Mouse (Mus musculus) Muller cell, postnatal 12 days (primary cell): ENCODE measurements around the gene Uqcr11.

Source experiments
- DNase-seq: peaks from one replicate; pipeline ENCODE4 v3.0.0-alpha.2; 2015; ENCODE audit errors: inconsistent ontology term

The Uqcr11 gene

DNA sequence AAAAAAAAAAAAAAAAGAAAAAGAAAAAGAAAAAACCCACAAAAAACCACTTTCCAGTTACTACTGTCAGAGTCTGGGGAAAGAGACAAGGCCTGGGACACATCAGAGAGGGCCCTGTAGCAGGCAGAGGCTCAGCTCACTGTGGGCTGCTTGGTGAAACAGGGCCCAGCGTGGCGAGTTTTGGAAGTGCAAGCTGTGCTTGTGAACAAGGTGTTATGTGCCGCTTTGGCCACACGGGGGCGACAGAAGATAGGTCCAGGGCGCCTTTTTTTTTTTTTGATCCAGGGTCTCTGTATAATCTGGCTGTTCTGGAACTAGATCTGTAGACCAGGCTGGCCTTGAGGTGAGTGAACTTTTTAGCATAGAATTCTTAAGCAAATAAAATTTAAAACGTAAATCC is 30.5 kb downstream of the Uqcr11 start:
- DNase-seq: peak; percentile 75

DNA sequence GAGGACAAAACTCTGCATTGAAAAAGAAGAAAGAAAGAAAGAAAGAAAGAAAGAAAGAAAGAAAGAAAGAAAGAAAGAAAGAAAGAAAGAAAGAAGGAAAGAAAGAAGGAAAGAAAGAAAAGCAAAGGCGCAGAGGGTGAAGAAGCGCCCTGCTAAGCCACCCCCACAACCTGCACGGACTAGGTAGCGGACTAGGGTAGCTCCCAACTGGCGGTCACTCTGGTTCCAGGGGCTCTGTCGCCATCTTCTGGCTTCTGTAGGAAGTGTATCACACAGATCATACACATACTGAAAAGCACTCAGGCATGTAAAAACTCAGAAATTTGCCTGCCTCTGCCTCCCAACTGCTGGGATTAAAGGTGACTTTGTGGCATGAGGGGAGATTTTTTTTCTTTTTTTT is 32.6 kb downstream of the Uqcr11 start:
- no peak for DNase-seq

GRCm38 (mm10) chr10:80372706-80373105 is 33.9 kb downstream of the Uqcr11 start:
- no peak for DNase-seq

GRCm38 (mm10) chr10:80371983-80372382 is 34.6 kb downstream of the Uqcr11 start:
- no peak for DNase-seq

- peak; percentile 70 for DNase-seq
Observed at GRCm38 (mm10) chr10:80371411-80371966, 35.1 kb downstream of the Uqcr11 start.

- DNase-seq: no peak
Observed at GRCm38 (mm10) chr10:80369995-80370747, 36.5 kb downstream of the Uqcr11 start.

- no peak for DNase-seq
Observed at GRCm38 (mm10) chr10:80368392-80368791, 38.2 kb downstream of the Uqcr11 start.

GRCm38 (mm10) chr10:80367954-80368353 is 38.7 kb downstream of the Uqcr11 start:
- DNase-seq: no peak

GRCm38 (mm10) chr10:80365736-80366135 is 40.9 kb downstream of the Uqcr11 start:
- DNase-seq: no peak

GRCm38 (mm10) chr10:80363734-80364133 is 42.9 kb downstream of the Uqcr11 start:
- no peak for DNase-seq

DNA sequence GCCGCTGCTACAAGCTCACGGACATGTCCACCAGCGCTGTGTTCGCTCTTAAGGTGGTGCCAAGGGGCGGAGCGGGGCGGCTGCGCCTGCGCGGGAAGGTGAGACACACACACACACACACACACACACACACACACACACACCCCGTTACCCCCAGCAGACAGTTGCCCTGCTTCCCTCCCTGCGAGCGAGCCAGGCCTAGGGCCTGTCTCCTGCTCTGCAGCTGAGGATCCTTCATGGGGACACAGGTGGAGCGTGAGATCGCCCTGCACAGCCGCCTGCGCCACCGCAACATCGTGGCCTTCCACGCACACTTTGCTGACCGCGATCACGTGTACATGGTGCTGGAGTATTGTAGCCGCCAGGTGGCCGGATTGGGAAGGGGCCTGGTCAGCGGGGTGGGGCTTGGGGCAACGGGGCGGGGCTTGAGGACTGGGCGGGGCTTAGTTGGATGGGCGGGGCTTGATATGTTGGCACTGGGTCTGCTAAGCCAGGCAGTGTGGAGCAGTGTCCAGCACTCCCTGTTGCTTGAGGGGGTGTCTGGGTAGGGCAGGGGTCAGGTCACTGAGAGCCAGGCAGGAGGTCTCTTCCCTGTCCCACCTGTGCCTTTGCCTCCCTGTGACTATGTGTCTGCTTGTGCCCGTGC is 48.5 kb downstream of the Uqcr11 start:
- peak; percentile 28 for DNase-seq

DNA sequence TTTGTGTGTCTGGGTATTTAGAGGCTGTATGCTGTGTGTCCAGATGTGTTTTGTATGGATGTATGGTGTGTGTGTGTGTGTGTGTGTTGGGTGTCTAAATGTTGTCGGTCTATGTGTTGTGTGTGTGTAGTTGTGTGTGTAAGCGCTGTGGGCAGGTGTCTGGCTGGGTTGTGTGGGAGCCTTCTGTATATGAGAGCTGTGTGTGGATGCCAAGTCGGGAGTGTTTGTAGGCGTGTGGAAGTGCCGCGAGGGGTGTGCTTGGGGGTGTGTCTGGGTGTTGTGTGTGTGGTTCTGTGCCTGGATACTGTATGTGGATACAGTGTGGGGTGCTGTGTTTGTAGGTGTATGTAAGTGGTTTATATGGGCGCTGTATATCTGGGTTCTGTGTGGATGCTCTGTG is 49.3 kb downstream of the Uqcr11 start:
- no peak for DNase-seq

- DNase-seq: no peak
Observed at GRCm38 (mm10) chr10:80356737-80357136, 49.9 kb downstream of the Uqcr11 start.

- DNase-seq: no peak
Observed at GRCm38 (mm10) chr10:80356001-80356682, 50.5 kb downstream of the Uqcr11 start, which contains the start of gene Plk5. Gene Plk5 (plus strand): TSS chr10:80356459.

- no peak for DNase-seq
Observed at GRCm38 (mm10) chr10:80355431-80355830, 51.2 kb downstream of the Uqcr11 start.
